Mouse (Mus musculus): ENCODE measurements around the gene Samd3. TPM values are rescaled to one million over a fixed set of nuclear protein-coding genes. Genes with fewer than 3 reads are reported as not detected.

Samd3 gene
- polyA plus RNA-seq, 1 experiment from 2014 or later, result 0.79 TPM

GRCm38 (mm10) chr10:26280009-26280408, 50.5 kb downstream of the Samd3 start:
- WGBS, result 50% methylated on average over 8 of the region's 8 CpGs
- Histone ChIP-seq H3K27me3 (ENCODE audit: control insufficient read depth, insufficient read depth, low read length) (no peaks in the 10 kb centered on the region), H3K4me3 (ENCODE audit: low read depth, low read length) (no peak overlapping the region), H3K9ac (ENCODE audit: low read length) (no peak overlapping the region), H3K4me2 (no peak overlapping the region), H3K27ac (ENCODE audit: low read depth, low read length) (no peak overlapping the region), H3K9me3 (ENCODE audit: control insufficient read depth, low read length) (no peaks in the 10 kb centered on the region), H3K4me1 (ENCODE audit: control insufficient read depth, insufficient read depth, low read length) (no peaks in the 10 kb centered on the region), H3K36me3 (ENCODE audit: control insufficient read depth, insufficient read depth, low read length) (peaks cover 7% of the 10 kb centered on the region; the same call in 1 of the 2 replicates)
- ATAC-seq (ENCODE audit: low FRiP score), result no peak
- DNase-seq (ENCODE audit: low spot score, missing footprints), result no peak

- Histone ChIP-seq H3K36me3 (ENCODE audit: control insufficient read depth, insufficient read depth, low read length) (no peaks in the 10 kb centered on the region; the same call in 1 of the 2 replicates), H3K4me3 (ENCODE audit: low read depth, low read length) (no peak overlapping the region), H3K27me3 (ENCODE audit: control insufficient read depth, insufficient read depth, low read length) (no peaks in the 10 kb centered on the region), H3K27ac (ENCODE audit: low read depth, low read length) (no peak overlapping the region), H3K4me2 (no peak overlapping the region), H3K9ac (ENCODE audit: low read length) (no peak overlapping the region), H3K4me1 (ENCODE audit: control insufficient read depth, insufficient read depth, low read length) (no peaks in the 10 kb centered on the region), H3K9me3 (ENCODE audit: control insufficient read depth, low read length) (no peaks in the 10 kb centered on the region)
- 95% methylated on average over 7 of the region's 7 CpGs for WGBS
- ATAC-seq (ENCODE audit: low FRiP score), result no peak
- DNase-seq (ENCODE audit: low spot score, missing footprints), result no peak
Observed at GRCm38 (mm10) chr10:26287136-26287535, 57.6 kb downstream of the Samd3 start.

DNA sequence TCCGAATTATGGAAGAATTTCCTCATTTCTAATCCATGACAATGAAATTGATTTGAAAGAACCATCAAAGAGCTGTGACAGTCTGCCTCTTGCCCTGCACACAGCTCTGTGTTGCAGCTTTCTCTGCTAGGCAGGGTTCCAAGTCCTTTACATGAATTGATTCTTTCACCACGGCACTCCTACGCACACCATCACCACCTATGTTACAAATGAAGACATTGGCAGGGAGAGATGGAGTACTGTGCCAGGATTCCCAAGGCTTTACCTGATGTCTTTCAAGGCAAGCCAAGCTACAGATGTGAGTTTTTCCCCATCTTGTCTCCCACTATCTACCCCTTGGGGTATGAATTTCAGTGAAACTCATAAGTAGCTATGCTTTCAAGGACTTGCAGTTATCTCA, 67.7 kb downstream of the Samd3 start:
- DNase-seq (ENCODE audit: low spot score, missing footprints) (no peak), ATAC-seq (ENCODE audit: low FRiP score) (no peak)
- no peak overlapping the region for H3K4me3 ChIP-seq (ENCODE audit: low read depth, low read length)
- no peaks in the 10 kb centered on the region for H3K27me3 ChIP-seq (ENCODE audit: control insufficient read depth, insufficient read depth, low read length)
- no peak overlapping the region for H3K9ac ChIP-seq (ENCODE audit: low read length)
- no peaks in the 10 kb centered on the region for H3K36me3 ChIP-seq (ENCODE audit: control insufficient read depth, insufficient read depth, low read length)
- no peak overlapping the region for H3K4me2 ChIP-seq
- no peaks in the 10 kb centered on the region for H3K4me1 ChIP-seq (ENCODE audit: control insufficient read depth, insufficient read depth, low read length)
- no peak overlapping the region for H3K27ac ChIP-seq (ENCODE audit: low read depth, low read length)
- H3K9me3 ChIP-seq (ENCODE audit: control insufficient read depth, low read length), result no peaks in the 10 kb centered on the region
- 89% methylated on average over 3 of the region's 3 CpGs for WGBS

DNA sequence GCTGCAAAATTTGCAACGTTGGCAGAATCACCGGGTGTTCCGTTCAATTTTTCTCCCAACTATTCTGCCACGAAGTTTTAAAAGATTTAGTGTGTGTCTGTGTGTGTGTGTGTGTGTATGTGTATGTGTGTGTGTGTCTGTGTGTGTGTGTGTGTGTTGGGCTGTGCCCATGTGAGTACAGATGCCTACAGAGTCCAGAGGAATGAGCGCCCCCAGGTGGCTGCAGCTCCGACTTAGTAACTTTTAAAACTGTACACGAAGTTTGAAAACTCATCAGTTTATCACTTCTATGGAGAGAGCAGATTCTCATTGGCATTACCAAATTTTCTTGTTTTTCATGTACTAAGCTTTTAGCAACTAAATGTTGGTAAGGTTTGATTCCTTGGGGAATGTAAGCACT, 68.1 kb downstream of the Samd3 start:
- ATAC-seq (ENCODE audit: low FRiP score) (no peak), DNase-seq (ENCODE audit: low spot score, missing footprints) (no peak)
- Histone ChIP-seq H3K4me3 (ENCODE audit: low read depth, low read length) (no peak overlapping the region), H3K27me3 (ENCODE audit: control insufficient read depth, insufficient read depth, low read length) (no peaks in the 10 kb centered on the region), H3K4me2 (no peak overlapping the region), H3K9ac (ENCODE audit: low read length) (no peak overlapping the region), H3K9me3 (ENCODE audit: control insufficient read depth, low read length) (no peaks in the 10 kb centered on the region), H3K36me3 (ENCODE audit: control insufficient read depth, insufficient read depth, low read length) (no peaks in the 10 kb centered on the region), H3K27ac (ENCODE audit: low read depth, low read length) (no peak overlapping the region), H3K4me1 (ENCODE audit: control insufficient read depth, insufficient read depth, low read length) (no peaks in the 10 kb centered on the region)
- WGBS, result 94% methylated on average over 7 of the region's 7 CpGs

- WGBS, result 88% methylated on average over 4 of the region's 4 CpGs
- Histone ChIP-seq H3K27ac (ENCODE audit: low read depth, low read length) (no peak overlapping the region), H3K27me3 (ENCODE audit: control insufficient read depth, insufficient read depth, low read length) (no peaks in the 10 kb centered on the region), H3K9ac (ENCODE audit: low read length) (no peak overlapping the region), H3K36me3 (ENCODE audit: control insufficient read depth, insufficient read depth, low read length) (no peaks in the 10 kb centered on the region), H3K4me2 (no peak overlapping the region), H3K4me1 (ENCODE audit: control insufficient read depth, insufficient read depth, low read length) (no peaks in the 10 kb centered on the region), H3K9me3 (ENCODE audit: control insufficient read depth, low read length) (no peaks in the 10 kb centered on the region), H3K4me3 (ENCODE audit: low read depth, low read length) (no peak overlapping the region)
- no peak for DNase-seq (ENCODE audit: low spot score, missing footprints)
- ATAC-seq (ENCODE audit: low FRiP score), result no peak
Observed at GRCm38 (mm10) chr10:26302336-26302735, 72.8 kb downstream of the Samd3 start.

DNA sequence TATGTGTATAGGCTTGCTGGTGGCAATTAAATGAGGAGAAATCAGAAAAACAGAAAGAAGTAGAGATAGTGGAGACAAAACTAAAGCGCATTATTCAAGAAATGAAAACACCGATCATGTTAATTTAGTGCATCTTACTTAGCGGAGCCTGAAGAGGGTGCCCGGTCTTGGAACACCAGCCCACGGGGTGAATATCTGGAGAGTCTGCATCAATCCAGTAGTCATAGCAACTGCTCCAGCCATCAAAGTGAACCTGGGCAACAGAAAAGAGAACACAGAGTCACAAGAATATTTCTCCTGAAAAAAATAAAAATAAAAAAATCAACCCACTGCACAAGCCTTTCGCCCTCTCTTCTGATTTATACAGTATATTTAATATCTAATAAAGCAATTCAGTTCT, 74.0 kb downstream of the Samd3 start:
- H3K9me3 ChIP-seq (ENCODE audit: control insufficient read depth, low read length), result no peaks in the 10 kb centered on the region
- ATAC-seq (ENCODE audit: low FRiP score) (no peak), DNase-seq (ENCODE audit: low spot score, missing footprints) (no peak)
- no peak overlapping the region for H3K9ac ChIP-seq (ENCODE audit: low read length)
- H3K4me2 ChIP-seq, result no peak overlapping the region
- no peaks in the 10 kb centered on the region for H3K27me3 ChIP-seq (ENCODE audit: control insufficient read depth, insufficient read depth, low read length)
- WGBS, result 88% methylated on average over 6 of the region's 6 CpGs
- H3K4me3 ChIP-seq (ENCODE audit: low read depth, low read length), result no peak overlapping the region
- H3K27ac ChIP-seq (ENCODE audit: low read depth, low read length), result no peak overlapping the region
- H3K36me3 ChIP-seq (ENCODE audit: control insufficient read depth, insufficient read depth, low read length), result peaks cover 5% of the 10 kb centered on the region; the same call in 1 of the 2 replicates
- H3K4me1 ChIP-seq (ENCODE audit: control insufficient read depth, insufficient read depth, low read length), result no peaks in the 10 kb centered on the region

DNA sequence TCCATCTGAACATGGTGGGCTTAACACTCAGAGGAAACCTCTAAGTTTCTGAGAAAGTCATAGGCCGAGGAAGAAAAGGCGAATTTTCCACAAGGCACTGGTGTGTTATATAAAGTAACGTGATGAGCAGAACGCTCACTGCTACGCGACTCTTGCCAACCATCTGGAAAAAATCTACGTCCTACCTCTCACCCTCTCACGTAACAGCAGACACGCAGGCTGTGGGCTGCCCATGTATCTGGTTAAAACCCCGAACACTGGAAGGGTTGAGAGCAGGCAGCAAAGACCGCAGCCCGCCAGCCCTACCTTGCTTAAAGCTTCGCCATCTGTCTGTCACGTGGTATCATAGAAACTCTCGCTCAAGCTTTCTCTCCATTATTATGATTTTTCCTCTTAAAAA, 84.8 kb downstream of the Samd3 start:
- Histone ChIP-seq H3K9me3 (ENCODE audit: control insufficient read depth, low read length) (no peaks in the 10 kb centered on the region), H3K27ac (ENCODE audit: low read depth, low read length) (no peak overlapping the region), H3K36me3 (ENCODE audit: control insufficient read depth, insufficient read depth, low read length) (peaks cover 4% of the 10 kb centered on the region), H3K4me2 (no peak overlapping the region), H3K9ac (ENCODE audit: low read length) (no peak overlapping the region), H3K4me1 (ENCODE audit: control insufficient read depth, insufficient read depth, low read length) (no peaks in the 10 kb centered on the region), H3K27me3 (ENCODE audit: control insufficient read depth, insufficient read depth, low read length) (no peaks in the 10 kb centered on the region), H3K4me3 (ENCODE audit: low read depth, low read length) (no peak overlapping the region)
- DNase-seq (ENCODE audit: low spot score, missing footprints) (no peak), ATAC-seq (ENCODE audit: low FRiP score) (no peak)
- WGBS, result 95% methylated on average over 15 of the region's 15 CpGs

- Histone ChIP-seq H3K27me3 (ENCODE audit: control insufficient read depth, insufficient read depth, low read length) (no peaks in the 10 kb centered on the region), H3K9me3 (ENCODE audit: control insufficient read depth, low read length) (no peaks in the 10 kb centered on the region), H3K4me1 (ENCODE audit: control insufficient read depth, insufficient read depth, low read length) (no peaks in the 10 kb centered on the region), H3K36me3 (ENCODE audit: control insufficient read depth, insufficient read depth, low read length) (no peaks in the 10 kb centered on the region), H3K4me3 (ENCODE audit: low read depth, low read length) (no peak overlapping the region), H3K4me2 (no peak overlapping the region), H3K9ac (ENCODE audit: low read length) (no peak overlapping the region), H3K27ac (ENCODE audit: low read depth, low read length) (no peak overlapping the region)
- ATAC-seq (ENCODE audit: low FRiP score) (no peak), DNase-seq (ENCODE audit: low spot score, missing footprints) (no peak)
- WGBS, result 95% methylated on average over 4 of the region's 4 CpGs
Observed at GRCm38 (mm10) chr10:26320679-26321078, 91.2 kb downstream of the Samd3 start.
